Mouse (Mus musculus) right cerebral cortex, postnatal 14 days (tissue): ENCODE results near the gene Cldn24.

Experiments
- DNase-seq: peaks from one replicate; pipeline ENCODE4 v3.0.0; 2022

The Cldn24 gene

GRCm38 (mm10) chr8:47832616-47833015 is 10.7 kb downstream of the Cldn24 start:
- DNase-seq = no peak

DNA sequence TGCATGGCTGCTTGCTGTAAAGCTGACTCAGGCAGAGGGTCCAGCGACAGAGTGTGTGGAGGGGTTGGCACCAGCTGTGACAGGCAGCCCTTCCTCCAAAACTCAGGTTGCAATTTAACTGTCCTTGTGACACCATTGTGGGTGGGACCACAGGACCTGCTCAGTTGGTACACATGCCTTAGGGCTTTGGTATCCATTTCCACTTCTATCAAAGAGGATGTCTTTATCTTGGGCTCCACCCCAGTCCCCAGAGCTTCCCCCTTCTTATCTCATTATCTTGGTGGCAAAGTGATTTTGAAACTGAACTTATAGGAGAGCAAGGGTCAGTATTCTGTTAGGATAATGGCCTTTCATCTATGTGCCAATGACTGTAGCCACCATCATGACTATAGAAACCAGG is 12.0 kb downstream of the Cldn24 start:
- no peak for DNase-seq

- DNase-seq = no peak
These were observed 21.1 kb downstream of the Cldn24 start for GRCm38 (mm10) chr8:47843063-47843462.

DNA sequence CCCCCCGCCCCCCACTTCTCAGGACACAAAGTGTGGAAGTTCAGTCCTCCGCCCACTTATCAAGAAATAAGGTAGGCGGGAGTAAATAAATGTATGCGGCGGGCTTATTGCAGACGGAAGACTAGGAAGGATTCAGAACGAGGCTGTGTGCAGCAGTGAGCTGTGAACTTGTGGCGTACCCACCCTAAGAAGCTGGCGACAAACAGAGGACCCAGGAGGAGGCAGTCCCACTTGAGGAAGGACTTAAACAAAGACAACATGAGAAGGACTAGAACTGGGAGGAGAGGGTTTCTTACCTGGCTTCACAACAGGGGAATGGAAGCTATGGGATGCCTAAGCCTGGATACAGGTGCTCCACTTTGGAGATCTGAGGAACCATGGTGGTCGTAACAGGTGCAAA is 21.7 kb downstream of the Cldn24 start:
- DNase-seq = no peak

- DNase-seq = no peak
These were observed 24.0 kb downstream of the Cldn24 start for GRCm38 (mm10) chr8:47845956-47846355.

- DNase-seq = no peak
These were observed 25.2 kb downstream of the Cldn24 start for GRCm38 (mm10) chr8:47847161-47847560.

DNA sequence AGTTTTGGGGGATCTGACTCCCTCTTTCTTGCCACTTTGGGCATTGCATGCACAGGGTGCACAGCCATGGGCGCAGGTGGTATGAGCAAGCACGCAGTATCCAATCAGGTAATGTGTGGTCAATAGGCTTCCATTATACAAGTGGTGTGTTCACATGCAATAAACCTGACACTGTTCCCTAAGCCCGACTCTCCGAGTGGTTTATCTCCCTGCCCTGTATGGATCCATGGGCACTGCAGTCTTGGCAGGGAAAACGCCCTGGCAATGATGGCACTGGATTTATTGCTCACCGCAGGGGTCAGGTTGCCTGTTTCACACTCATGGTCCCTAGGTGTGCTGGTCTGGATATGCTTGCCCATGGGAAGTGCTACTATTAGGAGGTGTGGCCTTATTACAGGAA is 26.0 kb downstream of the Cldn24 start:
- no peak for DNase-seq

GRCm38 (mm10) chr8:47849842-47850241 is 27.9 kb downstream of the Cldn24 start:
- no peak for DNase-seq

GRCm38 (mm10) chr8:47851824-47852502 is 30.0 kb downstream of the Cldn24 start:
- no peak for DNase-seq

DNA sequence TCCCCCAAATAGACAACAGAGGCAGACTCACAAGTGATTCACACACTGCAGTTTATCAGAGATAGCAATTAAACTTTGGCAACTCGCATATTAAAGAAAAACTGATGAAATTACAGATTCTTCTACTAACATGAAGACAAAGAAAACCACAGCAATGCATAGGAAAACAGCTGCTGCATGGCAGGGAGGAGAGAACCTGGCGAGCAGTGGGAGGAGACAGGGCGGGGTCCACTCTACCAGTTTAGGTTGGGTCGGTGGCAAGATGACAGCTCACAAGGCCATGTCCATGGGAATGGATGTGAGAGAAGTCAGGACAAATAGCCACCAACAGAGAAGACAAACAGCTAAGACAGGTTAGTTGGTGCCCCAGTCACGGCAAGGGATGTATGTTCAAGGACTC is 30.8 kb downstream of the Cldn24 start:
- DNase-seq = no peak

GRCm38 (mm10) chr8:47853356-47853755 is 31.4 kb downstream of the Cldn24 start:
- DNase-seq = no peak

DNA sequence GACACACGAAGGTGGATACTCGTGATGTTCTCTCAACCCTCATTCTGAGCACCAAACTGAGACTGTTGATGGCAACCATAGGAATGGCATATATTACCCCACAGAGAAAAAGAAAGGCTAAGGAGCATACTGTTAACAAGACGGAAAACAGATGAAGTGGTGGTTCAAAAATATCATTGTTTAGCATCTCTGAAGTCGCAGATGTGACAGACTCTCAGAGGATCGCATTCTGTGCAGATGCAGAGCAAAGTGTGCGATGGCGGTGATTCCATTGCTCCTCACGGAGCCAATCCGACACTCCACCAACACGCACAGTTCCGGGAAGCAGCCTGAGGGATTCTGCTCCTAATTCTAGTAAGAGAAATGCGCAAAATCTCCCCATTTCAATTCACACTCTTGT is 37.3 kb downstream of the Cldn24 start:
- DNase-seq = peak; percentile 29

GRCm38 (mm10) chr8:47866568-47866967 is 44.6 kb downstream of the Cldn24 start:
- no peak for DNase-seq

- peak; percentile 91 for DNase-seq
These were observed 45.1 kb downstream of the Cldn24 start for GRCm38 (mm10) chr8:47867067-47867466.
